Mouse (Mus musculus): ENCODE measurements around the gene Armc12. TPM values are rescaled to one million over a fixed set of nuclear protein-coding genes. Genes with fewer than 3 reads are reported as not detected.
A peak's percentile ranks its signal among the peaks of the same experiment; 100 is the strongest.

Armc12 gene
- polyA plus RNA-seq, 1 experiment from 2014 or later: not detected

DNA sequence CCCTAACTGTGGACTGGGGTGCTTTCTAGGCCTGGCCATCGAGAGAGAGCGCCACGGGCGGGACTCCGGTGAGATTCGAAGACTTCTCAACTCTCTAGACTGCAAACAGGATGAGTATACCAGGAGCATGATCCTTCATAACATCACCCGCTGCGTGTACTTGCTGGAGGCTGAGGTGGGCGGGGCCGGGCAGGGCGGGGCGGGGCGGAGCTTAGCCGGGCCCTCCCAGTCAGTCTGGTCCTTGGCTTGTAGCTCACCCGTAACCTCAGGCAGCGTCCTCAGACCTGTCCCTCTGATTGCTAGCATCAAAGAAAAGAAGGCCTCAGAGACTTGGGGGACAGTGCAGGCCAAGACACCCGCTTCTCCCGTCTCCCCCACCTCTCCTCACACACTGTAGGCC lies 1.3 kb downstream of the Armc12 start:
- no peaks in the 10 kb centered on the region for H3K9me3 ChIP-seq (ENCODE audit: low read depth, low read length)
- no peak for ATAC-seq (ENCODE audit: insufficient read depth)

DNA sequence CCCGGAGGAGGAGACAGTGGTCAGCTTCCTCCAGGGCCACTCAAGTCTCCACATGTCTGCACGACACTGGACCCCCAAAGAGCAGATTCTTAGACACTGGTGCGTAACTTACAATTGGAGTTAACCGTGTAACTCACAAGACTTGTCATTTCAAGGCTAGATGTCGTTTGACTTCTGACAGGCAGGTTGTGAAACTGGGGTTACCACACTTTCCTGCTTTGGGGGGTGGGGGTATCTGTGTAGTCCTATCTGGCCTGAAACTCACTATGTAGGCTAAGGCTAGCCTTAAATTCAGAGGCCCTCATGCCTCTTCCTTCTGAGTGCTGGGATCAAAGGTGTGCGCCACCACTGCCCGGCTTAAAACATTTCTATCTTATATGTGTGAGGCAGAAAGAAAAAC lies 2.0 kb downstream of the Armc12 start:
- no peak for DNase-seq
- H3K4me1 ChIP-seq (ENCODE audit: insufficient read depth): no peaks in the 10 kb centered on the region
- WGBS: 87% methylated on average over 7 of the region's 7 CpGs
- no peaks in the 10 kb centered on the region for H3K9me3 ChIP-seq (ENCODE audit: low read depth, low read length)
- H3K27ac ChIP-seq (ENCODE audit: low read depth): no peak overlapping the region
- no peak for ATAC-seq (ENCODE audit: insufficient read depth)
- no peak overlapping the region for H3K4me2 ChIP-seq
- no peaks in the 10 kb centered on the region for H3K36me3 ChIP-seq (ENCODE audit: insufficient read depth)
- no peak for TF ChIP-seq CTCF (IDR thresholded peaks at IDR 0.05; ENCODE audit: low read depth)
- H3K27me3 ChIP-seq (ENCODE audit: insufficient read depth, low read length): no peaks in the 10 kb centered on the region
- no peak overlapping the region for H3K4me3 ChIP-seq (ENCODE audit: low read depth, low read length)
- H3K9ac ChIP-seq: no peak overlapping the region

More for the DNA sequence above, 1.3 kb downstream of the Armc12 start:
- no peak overlapping the region for H3K4me3 ChIP-seq (ENCODE audit: low read depth, low read length)
- no peak overlapping the region for H3K4me2 ChIP-seq
- H3K36me3 ChIP-seq (ENCODE audit: insufficient read depth): no peaks in the 10 kb centered on the region
- H3K27ac ChIP-seq (ENCODE audit: low read depth): no peak overlapping the region
- no peak overlapping the region for H3K9ac ChIP-seq
- WGBS: 15% methylated on average over 18 of the region's 18 CpGs
- no peaks in the 10 kb centered on the region for H3K4me1 ChIP-seq (ENCODE audit: insufficient read depth)
- DNase-seq: no peak
- TF ChIP-seq CTCF (IDR thresholded peaks at IDR 0.05; ENCODE audit: low read depth): no peak
- no peaks in the 10 kb centered on the region for H3K27me3 ChIP-seq (ENCODE audit: insufficient read depth, low read length)

DNA sequence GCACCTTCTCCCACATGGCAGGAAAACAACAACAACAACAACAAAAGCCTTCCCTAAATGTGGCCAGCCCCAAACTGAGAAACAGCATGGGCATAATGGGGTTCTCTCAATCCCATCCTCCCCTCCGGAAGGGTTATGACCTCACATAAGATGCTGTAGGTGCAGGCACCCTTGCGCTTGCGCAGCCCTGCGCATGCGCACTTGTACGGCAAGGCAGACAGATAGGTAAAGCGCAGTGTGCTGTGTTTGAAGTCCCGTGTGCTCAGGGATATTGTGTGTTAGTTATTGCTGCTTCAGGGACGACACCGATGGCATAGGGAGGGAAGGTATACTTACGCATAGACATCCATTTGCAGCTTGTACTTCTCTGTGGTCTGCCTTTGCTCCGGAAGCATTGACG lies 2.7 kb downstream of the Armc12 start:
- Histone ChIP-seq H3K27me3 (ENCODE audit: insufficient read depth, low read length) (no peaks in the 10 kb centered on the region), H3K4me3 (ENCODE audit: low read depth, low read length) (no peak overlapping the region), H3K4me1 (ENCODE audit: insufficient read depth) (no peaks in the 10 kb centered on the region), H3K9me3 (ENCODE audit: low read depth, low read length) (no peaks in the 10 kb centered on the region), H3K36me3 (ENCODE audit: insufficient read depth) (no peaks in the 10 kb centered on the region), H3K27ac (ENCODE audit: low read depth) (no peak overlapping the region), H3K4me2 (no peak overlapping the region), H3K9ac (no peak overlapping the region)
- WGBS: 86% methylated on average over 13 of the region's 13 CpGs
- no peak for DNase-seq
- no peak for TF ChIP-seq CTCF (IDR thresholded peaks at IDR 0.05; ENCODE audit: low read depth)
- ATAC-seq (ENCODE audit: insufficient read depth): no peak

DNA sequence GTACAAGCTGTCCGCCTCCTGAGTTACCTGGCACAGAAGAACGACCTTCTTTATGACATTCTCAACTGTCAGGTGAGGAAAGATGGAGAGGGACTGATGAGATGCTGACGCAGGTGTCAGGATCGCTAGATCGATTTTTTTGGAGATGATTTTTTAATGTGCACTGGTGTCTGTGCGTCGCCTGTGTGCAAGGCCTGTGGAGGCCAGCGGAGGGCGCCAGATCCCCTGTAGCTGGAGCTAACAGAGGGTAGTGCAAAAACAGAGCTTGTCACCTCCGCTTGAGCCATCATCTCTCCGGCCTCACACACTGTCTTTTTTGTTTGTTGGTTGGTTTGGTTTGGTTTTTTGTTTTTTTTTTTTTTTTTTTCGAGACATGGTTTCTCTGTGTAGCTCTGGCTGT lies 7.3 kb downstream of the Armc12 start:
- Histone ChIP-seq H3K9me3 (ENCODE audit: low read depth, low read length) (no peaks in the 10 kb centered on the region), H3K4me3 (ENCODE audit: low read depth, low read length) (no peak overlapping the region), H3K36me3 (ENCODE audit: insufficient read depth) (no peaks in the 10 kb centered on the region), H3K4me1 (ENCODE audit: insufficient read depth) (no peaks in the 10 kb centered on the region), H3K4me2 (no peak overlapping the region), H3K27ac (ENCODE audit: low read depth) (no peak overlapping the region), H3K9ac (no peak overlapping the region), H3K27me3 (ENCODE audit: insufficient read depth, low read length) (no peaks in the 10 kb centered on the region)
- 42% methylated on average over 12 of the region's 12 CpGs for WGBS
- ATAC-seq (ENCODE audit: insufficient read depth): no peak
- peak; percentile 25; the same call in 1 of the 2 replicates for TF ChIP-seq CTCF (IDR thresholded peaks at IDR 0.05; ENCODE audit: low read depth)
- no peak for DNase-seq

DNA sequence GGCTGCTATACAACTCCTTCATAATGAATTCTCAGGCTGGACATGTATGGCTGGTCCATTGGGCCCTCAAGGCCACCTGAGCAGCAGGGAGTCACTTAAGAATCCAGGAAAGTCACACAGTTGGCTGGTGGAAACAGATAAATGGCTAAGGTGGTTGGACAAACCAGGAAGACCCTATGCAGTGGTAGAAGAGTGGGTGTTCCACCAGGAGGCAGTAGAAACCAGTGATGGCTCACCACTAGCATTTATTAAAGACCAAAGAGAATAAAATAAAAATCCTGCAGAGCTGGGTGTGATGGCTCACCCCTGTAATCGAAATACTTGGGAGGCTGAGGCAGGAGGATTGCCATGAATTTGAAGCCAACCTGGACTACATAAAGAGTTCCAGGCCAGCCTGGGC lies 16.3 kb downstream of the Armc12 start:
- 89% methylated on average over 1 of the region's 1 CpGs for WGBS
- TF ChIP-seq CTCF (IDR thresholded peaks at IDR 0.05; ENCODE audit: low read depth): no peak
- ATAC-seq (ENCODE audit: insufficient read depth): no peak

DNA sequence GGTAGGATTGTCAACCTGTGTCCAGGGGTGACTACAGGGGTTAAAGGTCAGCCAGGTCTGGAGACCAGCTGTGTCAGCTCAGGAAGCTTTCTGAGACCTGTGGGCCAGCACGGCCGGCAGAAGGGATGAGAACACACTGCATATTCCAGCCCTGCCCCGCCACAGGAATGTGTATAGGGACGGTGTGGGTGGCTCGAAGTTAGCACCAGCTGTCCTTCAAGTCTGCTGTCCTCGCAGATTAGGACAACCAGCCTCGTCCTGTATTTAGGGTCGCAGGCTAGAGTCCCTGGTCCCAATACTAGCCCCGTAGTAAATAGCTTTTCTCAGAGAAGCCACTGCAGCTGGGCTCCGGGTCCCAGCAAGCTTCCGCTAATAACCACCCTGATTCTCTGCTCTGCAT lies 17.9 kb downstream of the Armc12 start:
- Histone ChIP-seq H3K4me3 (ENCODE audit: low read depth, low read length) (no peak overlapping the region), H3K27ac (ENCODE audit: low read depth) (no peak overlapping the region), H3K9me3 (ENCODE audit: low read depth, low read length) (no peaks in the 10 kb centered on the region), H3K9ac (no peak overlapping the region), H3K27me3 (ENCODE audit: insufficient read depth, low read length) (no peaks in the 10 kb centered on the region), H3K36me3 (ENCODE audit: insufficient read depth) (no peaks in the 10 kb centered on the region), H3K4me2 (no peak overlapping the region), H3K4me1 (ENCODE audit: insufficient read depth) (no peaks in the 10 kb centered on the region)
- no peak for DNase-seq
- no peak for ATAC-seq (ENCODE audit: insufficient read depth)
- WGBS: 56% methylated on average over 11 of the region's 11 CpGs
- no peak for TF ChIP-seq CTCF (IDR thresholded peaks at IDR 0.05; ENCODE audit: low read depth)

More for the DNA sequence above, 16.3 kb downstream of the Armc12 start:
- Histone ChIP-seq H3K36me3 (ENCODE audit: insufficient read depth) (no peaks in the 10 kb centered on the region), H3K9me3 (ENCODE audit: low read depth, low read length) (no peaks in the 10 kb centered on the region), H3K4me3 (ENCODE audit: low read depth, low read length) (no peak overlapping the region), H3K4me2 (no peak overlapping the region), H3K4me1 (ENCODE audit: insufficient read depth) (no peaks in the 10 kb centered on the region), H3K27me3 (ENCODE audit: insufficient read depth, low read length) (no peaks in the 10 kb centered on the region), H3K9ac (no peak overlapping the region), H3K27ac (ENCODE audit: low read depth) (no peak overlapping the region)
- DNase-seq: no peak

DNA sequence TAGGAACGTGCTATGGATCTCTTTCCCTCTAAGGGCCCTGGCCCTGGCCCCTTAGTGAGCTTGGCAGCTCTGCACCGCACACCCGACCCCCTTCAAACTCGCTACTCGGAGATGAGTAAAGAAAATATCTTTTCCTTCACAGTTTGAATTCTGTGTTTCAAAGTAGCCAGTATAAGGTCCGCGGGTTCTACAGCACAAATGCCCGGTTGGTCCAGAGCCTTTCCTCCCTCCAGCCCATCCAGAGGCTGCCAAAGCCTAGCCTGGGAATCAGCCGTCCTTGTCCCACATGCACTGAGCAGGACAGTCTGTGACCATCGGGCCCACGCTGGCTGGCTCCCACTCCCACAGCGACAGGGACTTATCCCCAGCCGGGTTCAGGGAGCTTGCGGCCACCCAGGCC lies 18.5 kb downstream of the Armc12 start, which contains the start of gene Clpsl2:
Clpsl2 (plus strand) TSS at position 301 of the 400 bp plus-strand sequence.
- ATAC-seq (ENCODE audit: insufficient read depth) (no peak), DNase-seq (no peak)
- H3K36me3 ChIP-seq (ENCODE audit: insufficient read depth): no peaks in the 10 kb centered on the region
- no peak within 1 kb of the TSS for H3K9ac ChIP-seq
- 70% methylated on average over 14 of the region's 14 CpGs for WGBS
- H3K4me3 ChIP-seq (ENCODE audit: low read depth, low read length): no peak within 1 kb of the TSS
- TF ChIP-seq CTCF (IDR thresholded peaks at IDR 0.05; ENCODE audit: low read depth): no peak
- no peaks in the 10 kb centered on the region for H3K27me3 ChIP-seq (ENCODE audit: insufficient read depth, low read length)
- no peaks in the 10 kb centered on the region for H3K4me1 ChIP-seq (ENCODE audit: insufficient read depth)
- H3K9me3 ChIP-seq (ENCODE audit: low read depth, low read length): no peaks in the 10 kb centered on the region
- H3K27ac ChIP-seq (ENCODE audit: low read depth): no peak within 1 kb of the TSS
- H3K4me2 ChIP-seq: no peak within 1 kb of the TSS
